Mouse (Mus musculus) neural tube, embryonic 13.5 days (tissue): ENCODE measurements at regions not wholly inside any gene's neighbourhood (a gene's known extent, or its start where the extent isn't known, plus 50 kb on each side); places are given as distances from the start of the nearest gene placed in this dataset.

Experiments used
- ATAC-seq: fragments of 200-750 bp; cut with Nextera tagmentation; 2 replicates; pipeline ENCODE4 v1.8.0; 2017; ENCODE audit warnings: low read depth, mild to moderate bottlenecking, moderate TSS enrichment, moderate library complexity
- H3K27ac ChIP-seq: fragments of 300-500 bp; sonication (generic); replicated peaks from 2 replicates; pipeline ENCODE4 v1.5.1; 2015; ENCODE audit warnings: moderate library complexity, mild to moderate bottlenecking, inconsistent platforms
- H3K27me3 ChIP-seq: fragments of 300-500 bp; sonication (generic); 2 replicates; pipeline ENCODE4 v1.6.1; 2015; ENCODE audit warnings: mild to moderate bottlenecking, inconsistent platforms
- H3K36me3 ChIP-seq: fragments of 300-500 bp; sonication (generic); 2 replicates; pipeline ENCODE4 v1.6.1; 2015; ENCODE audit warnings: mild to moderate bottlenecking, inconsistent platforms
- H3K4me1 ChIP-seq: fragments of 300-500 bp; sonication (generic); replicated peaks from 2 replicates; pipeline ENCODE4 v1.6.1; 2015; ENCODE audit warnings: inconsistent platforms
- H3K4me2 ChIP-seq: fragments of 300-500 bp; sonication (generic); 2 replicates; pipeline ENCODE4 v1.6.1; 2015; ENCODE audit warnings: inconsistent platforms, mild to moderate bottlenecking, moderate library complexity
- H3K4me3 ChIP-seq: fragments of 300-500 bp; sonication (generic); 2 replicates; pipeline ENCODE4 v1.5.1; 2015; ENCODE audit warnings: mild to moderate bottlenecking, inconsistent platforms
- H3K9ac ChIP-seq: fragments of 300-500 bp; sonication (generic); 2 replicates; pipeline ENCODE4 v1.6.1; 2015; ENCODE audit warnings: moderate library complexity, mild to moderate bottlenecking, inconsistent platforms
- H3K9me3 ChIP-seq: fragments of 300-500 bp; sonication (generic); 2 replicates; pipeline ENCODE4 v1.6.1; 2016; ENCODE audit warnings: inconsistent platforms
- WGBS: fragments of 180-500 bp; shearing (Covaris S2); methylation state at CpG from one replicate; pipeline ENCODE4 v1.1.7; 2015; 5-methylcytosine and 5-hydroxymethylcytosine counted together

GRCm38 (mm10) chr11:48525517-48525916, 274.6 kb upstream of the Rack1 start:
- no peaks in the 10 kb centered on the region for H3K36me3 ChIP-seq
- WGBS: 84% methylated on average over 5 of the region's 5 CpGs
- no peaks in the 10 kb centered on the region for H3K27me3 ChIP-seq
- no peak for ATAC-seq
- H3K9ac ChIP-seq: no peak overlapping the region
- no peaks in the 10 kb centered on the region for H3K4me1 ChIP-seq
- H3K9me3 ChIP-seq: no peaks in the 10 kb centered on the region
- H3K27ac ChIP-seq: no peak overlapping the region
- no peak overlapping the region for H3K4me3 ChIP-seq
- H3K4me2 ChIP-seq: no peak overlapping the region

GRCm38 (mm10) chr11:48506886-48507285, 293.2 kb upstream of the Rack1 start:
- no peak for ATAC-seq
- 82% methylated on average over 3 of the region's 3 CpGs for WGBS

GRCm38 (mm10) chr11:48502011-48502806, 297.9 kb upstream of the Rack1 start:
- Histone ChIP-seq H3K4me3 (no peak overlapping the region), H3K36me3 (no peaks in the 10 kb centered on the region), H3K9me3 (no peaks in the 10 kb centered on the region), H3K27me3 (no peaks in the 10 kb centered on the region), H3K9ac (no peak overlapping the region), H3K4me1 (peaks cover 6% of the 10 kb centered on the region; the same call in 1 of the 2 replicates), H3K27ac (no peak overlapping the region), H3K4me2 (no peak overlapping the region)
- WGBS: 31% methylated on average over 10 of the region's 10 CpGs
- peak; percentile 47; the same call in 1 of the 2 replicates for ATAC-seq

More at GRCm38 (mm10) chr11:48506886-48507285, 293.2 kb upstream of the Rack1 start:
- H3K4me1 ChIP-seq: peaks cover 6% of the 10 kb centered on the region; the same call in 1 of the 2 replicates
- no peak overlapping the region for H3K9ac ChIP-seq
- no peak overlapping the region for H3K27ac ChIP-seq
- H3K4me2 ChIP-seq: no peak overlapping the region
- no peaks in the 10 kb centered on the region for H3K27me3 ChIP-seq
- H3K9me3 ChIP-seq: no peaks in the 10 kb centered on the region
- no peaks in the 10 kb centered on the region for H3K36me3 ChIP-seq
- no peak overlapping the region for H3K4me3 ChIP-seq

- no peaks in the 10 kb centered on the region for H3K27me3 ChIP-seq
- no peak overlapping the region for H3K4me2 ChIP-seq
- H3K36me3 ChIP-seq: no peaks in the 10 kb centered on the region
Observed at GRCm38 (mm10) chr11:48499057-48499456, 301.1 kb upstream of the Rack1 start.

GRCm38 (mm10) chr11:48488308-48488707, 311.8 kb upstream of the Rack1 start:
- Histone ChIP-seq H3K27me3 (no peaks in the 10 kb centered on the region), H3K36me3 (no peaks in the 10 kb centered on the region), H3K27ac (no peak overlapping the region), H3K4me3 (no peak overlapping the region), H3K9ac (no peak overlapping the region), H3K9me3 (no peaks in the 10 kb centered on the region), H3K4me1 (no peaks in the 10 kb centered on the region), H3K4me2 (no peak overlapping the region)
- no peak for ATAC-seq
- 64% methylated on average over 1 of the region's 1 CpGs for whole genome bisulfite sequencing

More at GRCm38 (mm10) chr11:48499057-48499456, 301.1 kb upstream of the Rack1 start:
- no peak overlapping the region for H3K4me3 ChIP-seq
- 83% methylated on average over 1 of the region's 1 CpGs for WGBS
- H3K4me1 ChIP-seq: peaks cover 6% of the 10 kb centered on the region; the same call in 1 of the 2 replicates
- H3K9ac ChIP-seq: no peak overlapping the region
- H3K27ac ChIP-seq: no peak overlapping the region
- ATAC-seq: no peak
- no peaks in the 10 kb centered on the region for H3K9me3 ChIP-seq

GRCm38 (mm10) chr11:48464036-48464435, 336.1 kb upstream of the Rack1 start:
- ATAC-seq: no peak
- Histone ChIP-seq H3K4me2 (no peak overlapping the region), H3K9me3 (no peaks in the 10 kb centered on the region), H3K27me3 (no peaks in the 10 kb centered on the region), H3K9ac (no peak overlapping the region), H3K4me1 (no peaks in the 10 kb centered on the region), H3K36me3 (no peaks in the 10 kb centered on the region), H3K27ac (no peak overlapping the region), H3K4me3 (no peak overlapping the region)
- 79% methylated on average over 4 of the region's 4 CpGs for WGBS

- no peaks in the 10 kb centered on the region for H3K36me3 ChIP-seq
- no peak overlapping the region for H3K27ac ChIP-seq
- 85% methylated on average over 1 of the region's 1 CpGs for WGBS
- H3K9me3 ChIP-seq: no peaks in the 10 kb centered on the region
- H3K9ac ChIP-seq: no peak overlapping the region
- H3K4me3 ChIP-seq: no peak overlapping the region
- no peaks in the 10 kb centered on the region for H3K4me1 ChIP-seq
- no peak for ATAC-seq
- H3K27me3 ChIP-seq: no peaks in the 10 kb centered on the region
- no peak overlapping the region for H3K4me2 ChIP-seq
Observed at GRCm38 (mm10) chr11:48449883-48450282, 350.2 kb upstream of the Rack1 start.

GRCm38 (mm10) chr11:48442534-48443254, 357.4 kb upstream of the Rack1 start:
- H3K27me3 ChIP-seq: no peaks in the 10 kb centered on the region
- no peaks in the 10 kb centered on the region for H3K9me3 ChIP-seq
- H3K36me3 ChIP-seq: no peaks in the 10 kb centered on the region
- no peaks in the 10 kb centered on the region for H3K4me1 ChIP-seq
- WGBS: 47% methylated on average over 5 of the region's 5 CpGs
- no peak overlapping the region for H3K4me3 ChIP-seq
- no peak overlapping the region for H3K9ac ChIP-seq
- no peak for ATAC-seq
- no peak overlapping the region for H3K27ac ChIP-seq
- no peak overlapping the region for H3K4me2 ChIP-seq

GRCm38 (mm10) chr11:48436712-48437111, 363.4 kb upstream of the Rack1 start:
- Histone ChIP-seq H3K36me3 (no peaks in the 10 kb centered on the region), H3K27me3 (no peaks in the 10 kb centered on the region), H3K4me2 (no peak overlapping the region), H3K27ac (no peak overlapping the region), H3K9me3 (no peaks in the 10 kb centered on the region), H3K4me3 (no peak overlapping the region), H3K9ac (no peak overlapping the region), H3K4me1 (no peaks in the 10 kb centered on the region)
- WGBS: 87% methylated on average over 3 of the region's 3 CpGs
- ATAC-seq: no peak

GRCm38 (mm10) chr11:48431316-48431715, 368.8 kb upstream of the Rack1 start:
- Histone ChIP-seq H3K36me3 (no peaks in the 10 kb centered on the region), H3K4me2 (no peak overlapping the region), H3K9me3 (no peaks in the 10 kb centered on the region), H3K27ac (no peak overlapping the region), H3K4me1 (no peaks in the 10 kb centered on the region), H3K4me3 (no peak overlapping the region), H3K9ac (no peak overlapping the region), H3K27me3 (no peaks in the 10 kb centered on the region)
- no peak for ATAC-seq

GRCm38 (mm10) chr11:48427423-48427822, 372.7 kb upstream of the Rack1 start:
- H3K9ac ChIP-seq: no peak overlapping the region
- 59% methylated on average over 2 of the region's 2 CpGs for WGBS
- H3K4me2 ChIP-seq: no peak overlapping the region
- H3K27me3 ChIP-seq: no peaks in the 10 kb centered on the region
- no peak for ATAC-seq
- H3K36me3 ChIP-seq: no peaks in the 10 kb centered on the region
- H3K27ac ChIP-seq: no peak overlapping the region
- H3K4me1 ChIP-seq: no peaks in the 10 kb centered on the region
- H3K9me3 ChIP-seq: no peaks in the 10 kb centered on the region
- H3K4me3 ChIP-seq: no peak overlapping the region

- Histone ChIP-seq H3K9ac (no peak overlapping the region), H3K4me3 (no peak overlapping the region), H3K27me3 (no peaks in the 10 kb centered on the region), H3K36me3 (no peaks in the 10 kb centered on the region), H3K4me1 (no peaks in the 10 kb centered on the region), H3K4me2 (no peak overlapping the region), H3K27ac (no peak overlapping the region), H3K9me3 (no peaks in the 10 kb centered on the region)
- WGBS: 65% methylated on average over 1 of the region's 1 CpGs
- ATAC-seq: no peak
Observed at GRCm38 (mm10) chr11:48426446-48426845, 373.7 kb upstream of the Rack1 start.
